Mouse (Mus musculus): ENCODE data around the gene Rhog. TPM values are rescaled to one million over a fixed set of nuclear protein-coding genes. Genes with fewer than 3 reads are reported as not detected.
"Not testable (repeated sequence)": the region's sequence is repeated elsewhere in the genome, so short reads cannot be mapped to it uniquely, and the experiment has no call there.

Gene Rhog
- 10 to 100 TPM; 40.8 to 42.2 TPM for total RNA-seq (2021)

- intact Hi-C loops (cut with DNase I) = loop anchor here (10.0 kb wide), 1 partner anchor 601 kb away; no protein-coding TSS in a partner anchor
- no peak for DNase-seq
These were observed at the start of gene Rhog for GRCm38 (mm10) chr7:102255954-102256353. Rhog (minus strand) TSS chr7:102256054.

GRCm38 (mm10) chr7:102305596-102305995 is 49.7 kb upstream of the Rhog start:
- intact Hi-C loops (cut with DNase I) = no loop called here
- peak; percentile 17 to 28 for DNase-seq

GRCm38 (mm10) chr7:102302471-102302870 is 46.6 kb upstream of the Rhog start:
- intact Hi-C loops (cut with DNase I) = no loop called here
- no peak for DNase-seq

GRCm38 (mm10) chr7:102300761-102301160 is 44.9 kb upstream of the Rhog start:
- intact Hi-C loops (cut with DNase I) = no loop called here
- DNase-seq = no peak

- DNase-seq = no peak
- intact Hi-C loops (cut with DNase I) = no loop called here
These were observed 37.4 kb upstream of the Rhog start for GRCm38 (mm10) chr7:102293234-102293633.

- DNase-seq = no peak
- intact Hi-C loops (cut with DNase I) = no loop called here
These were observed 36.4 kb upstream of the Rhog start for GRCm38 (mm10) chr7:102292228-102292627.

- no peak for DNase-seq
- intact Hi-C loops (cut with DNase I) = no loop called here
These were observed 33.6 kb upstream of the Rhog start for GRCm38 (mm10) chr7:102289466-102289865.

GRCm38 (mm10) chr7:102282261-102282660 is 26.4 kb upstream of the Rhog start:
- peak; percentile 83 to 84 for DNase-seq
- intact Hi-C loops (cut with DNase I) = no loop called here

- no peak for DNase-seq
- intact Hi-C loops (cut with DNase I) = no loop called here
These were observed 25.5 kb upstream of the Rhog start for GRCm38 (mm10) chr7:102281403-102281802.

GRCm38 (mm10) chr7:102272422-102272948 is 16.6 kb upstream of the Rhog start:
- intact Hi-C loops (cut with DNase I) = no loop called here
- DNase-seq = peak; percentile 49 to 72

GRCm38 (mm10) chr7:102268395-102268748 is 12.5 kb upstream of the Rhog start:
- intact Hi-C loops (cut with DNase I) = no loop called here
- DNase-seq = no peak

GRCm38 (mm10) chr7:102267601-102268394 is 11.9 kb upstream of the Rhog start, which contains the start of gene Stim1:
Stim1 (plus strand) TSS chr7:102267806.
- DNase-seq = peak in 1 of 2 experiments; percentile 67
- intact Hi-C loops (cut with DNase I) = loop anchor here (1.0 kb wide), 2 partner anchors 71 to 150 kb away; no protein-coding TSS in a partner anchor

- DNase-seq = peak; percentile 96 to 98
- intact Hi-C loops (cut with DNase I) = loop anchor here (1.0 kb wide), 2 partner anchors 71 to 150 kb away; no protein-coding TSS in a partner anchor
These were observed 11.3 kb upstream of the Rhog start for GRCm38 (mm10) chr7:102267113-102267579.

GRCm38 (mm10) chr7:102266401-102267042 is 10.7 kb upstream of the Rhog start:
- peak in 1 of 2 experiments; percentile 26 for DNase-seq
- intact Hi-C loops (cut with DNase I) = loop anchor here (1.0 kb wide), 2 partner anchors 72 to 151 kb away; no protein-coding TSS in a partner anchor

GRCm38 (mm10) chr7:102266021-102266400 is 10.2 kb upstream of the Rhog start:
- intact Hi-C loops (cut with DNase I); DNase-seq: not testable (repeated sequence)

GRCm38 (mm10) chr7:102263020-102263419 is 7.2 kb upstream of the Rhog start:
- intact Hi-C loops (cut with DNase I) = no loop called here

GRCm38 (mm10) chr7:102260518-102260917 is 4.7 kb upstream of the Rhog start:
- no peak for DNase-seq
- intact Hi-C loops (cut with DNase I) = no loop called here

More at GRCm38 (mm10) chr7:102263020-102263419, 7.2 kb upstream of the Rhog start:
- DNase-seq = no peak

- intact Hi-C loops (cut with DNase I) = loop anchor here (10.0 kb wide), 1 partner anchor 605 kb away; no protein-coding TSS in a partner anchor
- no peak for DNase-seq
These were observed 4.0 kb upstream of the Rhog start for GRCm38 (mm10) chr7:102259716-102260479.

GRCm38 (mm10) chr7:102258753-102259152 is 2.9 kb upstream of the Rhog start:
- intact Hi-C loops (cut with DNase I) = loop anchor here (1.0 to 10.0 kb wide), 2 partner anchors 159 to 604 kb away; no protein-coding TSS in a partner anchor

GRCm38 (mm10) chr7:102258189-102258588 is 2.3 kb upstream of the Rhog start:
- DNase-seq = peak; percentile 81 to 93
- intact Hi-C loops (cut with DNase I) = loop anchor here (1.0 to 10.0 kb wide), 2 partner anchors 159 to 603 kb away; no protein-coding TSS in a partner anchor

More at GRCm38 (mm10) chr7:102258753-102259152, 2.9 kb upstream of the Rhog start:
- DNase-seq = no peak
